Mouse (Mus musculus) midbrain, embryonic 15.5 days (tissue): ENCODE measurements around the gene Ahr. TPM values are rescaled to one million over a fixed set of nuclear protein-coding genes. Genes with fewer than 3 reads are reported as not detected.

Experiments
- ATAC-seq: fragments of 200-750 bp; cut with Nextera tagmentation; replicated peaks from 2 replicates; pipeline ENCODE4 v1.8.0; 2017; ENCODE audit warnings: moderate TSS enrichment
- H3K27ac ChIP-seq: fragments of 300-500 bp; sonication (generic); 2 replicates; pipeline ENCODE4 v1.5.1; 2015; ENCODE audit warnings: mild to moderate bottlenecking, inconsistent platforms
- H3K27me3 ChIP-seq: fragments of 300-500 bp; sonication (generic); replicated peaks from 2 replicates; pipeline ENCODE4 v1.6.1; 2015; ENCODE audit warnings: inconsistent platforms
- H3K36me3 ChIP-seq: fragments of 300-500 bp; sonication (generic); replicated peaks from 2 replicates; pipeline ENCODE4 v1.6.1; 2015; ENCODE audit warnings: inconsistent platforms
- H3K4me1 ChIP-seq: fragments of 300-500 bp; sonication (generic); 2 replicates; pipeline ENCODE4 v1.6.1; 2015; ENCODE audit warnings: inconsistent platforms
- H3K4me2 ChIP-seq: fragments of 300-500 bp; sonication (generic); 2 replicates; pipeline ENCODE4 v1.6.1; 2015; ENCODE audit warnings: inconsistent platforms, mild to moderate bottlenecking, moderate library complexity
- H3K4me3 ChIP-seq: fragments of 300-500 bp; sonication (generic); 2 replicates; pipeline ENCODE4 v1.5.1; 2015; ENCODE audit warnings: mild to moderate bottlenecking, inconsistent platforms
- H3K9ac ChIP-seq: fragments of 300-500 bp; sonication (generic); 2 replicates; pipeline ENCODE4 v1.6.1; 2015; ENCODE audit warnings: mild to moderate bottlenecking, inconsistent platforms
- H3K9me3 ChIP-seq: fragments of 300-500 bp; sonication (generic); 2 replicates; pipeline ENCODE4 v1.6.1; 2016; ENCODE audit warnings: inconsistent platforms
- WGBS: fragments of 180-500 bp; shearing (Covaris S2); methylation state at CpG from one replicate; pipeline ENCODE4 v1.1.7; 2015; ENCODE audit warnings: mixed read lengths; 5-methylcytosine and 5-hydroxymethylcytosine counted together
- polyA plus RNA-seq: library from polyadenylated mRNA; unstranded; fragments of >200 nt; fragmentation: Nextera tagmentation; extraction: Ambion mirVana; gene quantifications from 2 replicates; pipeline ENCODE4 v1.2.1, GENCODE M21; 2015

The Ahr gene
- polyA plus RNA-seq, result 3.0 and 3.1 TPM in 2 replicates

- H3K9ac ChIP-seq, result peak within 1 kb of the TSS; percentile 79
- H3K4me1 ChIP-seq, result peaks cover 10% of the 10 kb centered on the region
- WGBS, result under 1% methylated on average over 52 of the region's 52 CpGs
- H3K9me3 ChIP-seq, result no peaks in the 10 kb centered on the region
- H3K4me3 ChIP-seq, result peak within 1 kb of the TSS; percentile 95
- peak within 1 kb of the TSS; percentile 71 for H3K27ac ChIP-seq
- 0 out of 2 replicates have a peak, but pooled peaks cover 3% of the 10 kb centered on the region for H3K27me3 ChIP-seq
- no peaks in the 10 kb centered on the region for H3K36me3 ChIP-seq
- peak; percentile 98 for ATAC-seq
- peak within 1 kb of the TSS; percentile 96 for H3K4me2 ChIP-seq
These were observed at the start of gene Ahr for GRCm38 (mm10) chr12:35534754-35535236. Gene Ahr, minus strand, starts transcription at chr12:35535038.

- Histone ChIP-seq H3K4me3 (no peak overlapping the region), H3K27me3 (no peaks in the 10 kb centered on the region), H3K4me2 (no peak overlapping the region), H3K9ac (no peak overlapping the region), H3K27ac (no peak overlapping the region), H3K36me3 (no peaks in the 10 kb centered on the region), H3K9me3 (no peaks in the 10 kb centered on the region), H3K4me1 (no peaks in the 10 kb centered on the region)
- no peak for ATAC-seq
- WGBS, result 80% methylated on average over 4 of the region's 4 CpGs
These were observed 44.0 kb upstream of the Ahr start for GRCm38 (mm10) chr12:35578826-35579225.

- no peak overlapping the region for H3K27ac ChIP-seq
- H3K9me3 ChIP-seq, result no peaks in the 10 kb centered on the region
- no peak overlapping the region for H3K4me2 ChIP-seq
- H3K27me3 ChIP-seq, result no peaks in the 10 kb centered on the region
- ATAC-seq, result no peak
- no peak overlapping the region for H3K4me3 ChIP-seq
- H3K4me1 ChIP-seq, result no peaks in the 10 kb centered on the region
- no peak overlapping the region for H3K9ac ChIP-seq
- no peaks in the 10 kb centered on the region for H3K36me3 ChIP-seq
- WGBS, result 86% methylated on average over 4 of the region's 4 CpGs
These were observed 41.3 kb upstream of the Ahr start for GRCm38 (mm10) chr12:35576107-35576506.

GRCm38 (mm10) chr12:35573713-35574112, 38.9 kb upstream of the Ahr start:
- no peak overlapping the region for H3K4me3 ChIP-seq
- H3K36me3 ChIP-seq, result no peaks in the 10 kb centered on the region
- no peaks in the 10 kb centered on the region for H3K27me3 ChIP-seq
- H3K4me2 ChIP-seq, result no peak overlapping the region
- H3K9me3 ChIP-seq, result no peaks in the 10 kb centered on the region
- no peak overlapping the region for H3K27ac ChIP-seq
- no peak for ATAC-seq
- WGBS, result 76% methylated on average over 2 of the region's 2 CpGs
- no peaks in the 10 kb centered on the region for H3K4me1 ChIP-seq
- no peak overlapping the region for H3K9ac ChIP-seq

- no peak overlapping the region for H3K9ac ChIP-seq
- no peak overlapping the region for H3K4me3 ChIP-seq
- H3K36me3 ChIP-seq, result no peaks in the 10 kb centered on the region
- H3K4me1 ChIP-seq, result no peaks in the 10 kb centered on the region
- no peak overlapping the region for H3K4me2 ChIP-seq
- no peak overlapping the region for H3K27ac ChIP-seq
- ATAC-seq, result no peak
- no peaks in the 10 kb centered on the region for H3K9me3 ChIP-seq
- WGBS, result 89% methylated on average over 3 of the region's 3 CpGs
- no peaks in the 10 kb centered on the region for H3K27me3 ChIP-seq
These were observed 28.0 kb upstream of the Ahr start for GRCm38 (mm10) chr12:35562826-35563225.

GRCm38 (mm10) chr12:35558868-35559267, 24.0 kb upstream of the Ahr start:
- WGBS, result 85% methylated on average over 2 of the region's 2 CpGs
- H3K36me3 ChIP-seq, result no peaks in the 10 kb centered on the region
- ATAC-seq, result no peak

GRCm38 (mm10) chr12:35555925-35556324, 21.1 kb upstream of the Ahr start:
- no peak overlapping the region for H3K27ac ChIP-seq
- no peak overlapping the region for H3K9ac ChIP-seq
- H3K4me2 ChIP-seq, result no peak overlapping the region
- no peak overlapping the region for H3K4me3 ChIP-seq
- no peaks in the 10 kb centered on the region for H3K4me1 ChIP-seq
- H3K36me3 ChIP-seq, result no peaks in the 10 kb centered on the region
- WGBS, result 75% methylated on average over 6 of the region's 6 CpGs
- ATAC-seq, result no peak
- H3K9me3 ChIP-seq, result peaks cover 4% of the 10 kb centered on the region; the same call in 1 of the 2 replicates
- no peaks in the 10 kb centered on the region for H3K27me3 ChIP-seq

More at GRCm38 (mm10) chr12:35558868-35559267, 24.0 kb upstream of the Ahr start:
- Histone ChIP-seq H3K9ac (no peak overlapping the region), H3K27me3 (no peaks in the 10 kb centered on the region), H3K4me1 (no peaks in the 10 kb centered on the region), H3K27ac (no peak overlapping the region), H3K4me3 (no peak overlapping the region), H3K9me3 (no peaks in the 10 kb centered on the region), H3K4me2 (no peak overlapping the region)

GRCm38 (mm10) chr12:35554309-35554708, 19.5 kb upstream of the Ahr start:
- H3K4me2 ChIP-seq, result no peak overlapping the region
- no peak overlapping the region for H3K27ac ChIP-seq
- no peaks in the 10 kb centered on the region for H3K4me1 ChIP-seq
- no peaks in the 10 kb centered on the region for H3K36me3 ChIP-seq
- H3K9ac ChIP-seq, result no peak overlapping the region
- H3K9me3 ChIP-seq, result peaks cover 4% of the 10 kb centered on the region; the same call in 1 of the 2 replicates
- no peak overlapping the region for H3K4me3 ChIP-seq
- 86% methylated on average over 4 of the region's 4 CpGs for WGBS
- no peak for ATAC-seq
- no peaks in the 10 kb centered on the region for H3K27me3 ChIP-seq

- H3K36me3 ChIP-seq, result no peaks in the 10 kb centered on the region
- H3K27ac ChIP-seq, result no peak overlapping the region
- H3K4me1 ChIP-seq, result no peaks in the 10 kb centered on the region
- WGBS, result 78% methylated on average over 3 of the region's 3 CpGs
- H3K9me3 ChIP-seq, result peaks cover 4% of the 10 kb centered on the region; the same call in 1 of the 2 replicates
- no peak overlapping the region for H3K9ac ChIP-seq
- no peak overlapping the region for H3K4me3 ChIP-seq
- ATAC-seq, result no peak
- no peak overlapping the region for H3K4me2 ChIP-seq
- no peaks in the 10 kb centered on the region for H3K27me3 ChIP-seq
These were observed 18.3 kb upstream of the Ahr start for GRCm38 (mm10) chr12:35553174-35553573.

- no peaks in the 10 kb centered on the region for H3K4me1 ChIP-seq
- no peak overlapping the region for H3K27ac ChIP-seq
- no peaks in the 10 kb centered on the region for H3K27me3 ChIP-seq
- H3K4me3 ChIP-seq, result no peak overlapping the region
- H3K9me3 ChIP-seq, result peaks cover 4% of the 10 kb centered on the region; the same call in 1 of the 2 replicates
- H3K4me2 ChIP-seq, result no peak overlapping the region
- ATAC-seq, result no peak
- H3K9ac ChIP-seq, result no peak overlapping the region
- no peaks in the 10 kb centered on the region for H3K36me3 ChIP-seq
These were observed 15.5 kb upstream of the Ahr start for GRCm38 (mm10) chr12:35550299-35550698.

GRCm38 (mm10) chr12:35542836-35543235, 8.0 kb upstream of the Ahr start:
- Histone ChIP-seq H3K4me3 (no peak overlapping the region), H3K4me2 (no peak overlapping the region), H3K27me3 (no peaks in the 10 kb centered on the region), H3K27ac (no peak overlapping the region), H3K36me3 (no peaks in the 10 kb centered on the region), H3K9ac (no peak overlapping the region), H3K4me1 (no peaks in the 10 kb centered on the region), H3K9me3 (no peaks in the 10 kb centered on the region)
- WGBS, result 69% methylated on average over 3 of the region's 3 CpGs
- ATAC-seq, result no peak

- H3K4me3 ChIP-seq, result no peak overlapping the region
These were observed 4.0 kb upstream of the Ahr start for GRCm38 (mm10) chr12:35538843-35539242.

GRCm38 (mm10) chr12:35534114-35534753, 604 bp downstream of the Ahr start:
- WGBS, result 1% methylated on average over 49 of the region's 49 CpGs
- H3K36me3 ChIP-seq, result no peaks in the 10 kb centered on the region
- no peaks in the 10 kb centered on the region for H3K9me3 ChIP-seq
- ATAC-seq, result peak; percentile 88
- H3K27me3 ChIP-seq, result 0 out of 2 replicates have a peak, but pooled peaks cover 3% of the 10 kb centered on the region
- peak overlapping the region; percentile 71 for H3K27ac ChIP-seq
- peak overlapping the region; percentile 96 for H3K4me2 ChIP-seq
- H3K4me3 ChIP-seq, result peak overlapping the region; percentile 95
- H3K9ac ChIP-seq, result peak overlapping the region; percentile 79
- peaks cover 10% of the 10 kb centered on the region for H3K4me1 ChIP-seq

More at GRCm38 (mm10) chr12:35538843-35539242, 4.0 kb upstream of the Ahr start:
- Histone ChIP-seq H3K27ac (no peak overlapping the region), H3K4me2 (no peak overlapping the region), H3K27me3 (no peaks in the 10 kb centered on the region), H3K9ac (no peak overlapping the region), H3K9me3 (no peaks in the 10 kb centered on the region), H3K36me3 (no peaks in the 10 kb centered on the region), H3K4me1 (peaks cover 9% of the 10 kb centered on the region)
- ATAC-seq, result no peak
- WGBS, result 55% methylated on average over 3 of the region's 3 CpGs
